Mouse (Mus musculus) left cerebral cortex, postnatal 4 days (tissue): ENCODE results near the gene Itpripl1. TPM values are rescaled to one million over a fixed set of nuclear protein-coding genes. Genes with fewer than 3 reads are reported as not detected.
"Not testable (repeated sequence)": the region's sequence is repeated elsewhere in the genome, so short reads cannot be mapped to it uniquely, and the experiment has no call there.

Experiments used
- DNase-seq: peaks from one replicate; pipeline ENCODE4 v3.0.0-alpha.2; 2022
- intact Hi-C: fragments of 180-260 bp; cut with DNase I; formaldehyde crosslinking; loops from one replicate; pipeline ENCODE4 v1.15.1; 2025
- total RNA-seq, 2 experiments: library from RNA; stranded (reverse); gene quantifications; 2 replicates each; pipeline ENCODE4 v1.2.3; 2021

The Itpripl1 gene
- total RNA-seq = 10 to 100 TPM; 16.4 to 18.2 TPM

GRCm38 (mm10) chr2:127143158-127144063 lies at the start of gene Itpripl1:
TSS of gene Itpripl1 (minus strand) at chr2:127143442.
- peak; percentile 48 for DNase-seq
- intact Hi-C loops = no loop called here

GRCm38 (mm10) chr2:127189574-127189973 lies 46.3 kb upstream of the Itpripl1 start:
- no peak for DNase-seq
- intact Hi-C loops = no loop called here

GRCm38 (mm10) chr2:127182598-127183381 lies 39.5 kb upstream of the Itpripl1 start:
- intact Hi-C loops = no loop called here

GRCm38 (mm10) chr2:127166261-127166660 lies 23.0 kb upstream of the Itpripl1 start:
- not testable (repeated sequence) for DNase-seq

More at GRCm38 (mm10) chr2:127182598-127183381, 39.5 kb upstream of the Itpripl1 start:
- DNase-seq = peak; percentile 75

GRCm38 (mm10) chr2:127165675-127166074 lies 22.4 kb upstream of the Itpripl1 start:
- no peak for DNase-seq

More at GRCm38 (mm10) chr2:127166261-127166660, 23.0 kb upstream of the Itpripl1 start:
- intact Hi-C loops = loop anchor here (2.0 kb wide), 1 partner anchor 35 kb away; no protein-coding TSS in a partner anchor

GRCm38 (mm10) chr2:127145699-127146098 lies 2.5 kb upstream of the Itpripl1 start:
- no peak for DNase-seq
- intact Hi-C loops = no loop called here

More at GRCm38 (mm10) chr2:127165675-127166074, 22.4 kb upstream of the Itpripl1 start:
- intact Hi-C loops = loop anchor here (2.0 kb wide), 1 partner anchor 35 kb away; no protein-coding TSS in a partner anchor

- intact Hi-C loops = no loop called here
- no peak for DNase-seq
Observed at GRCm38 (mm10) chr2:127142577-127143157, 575 bp downstream of the Itpripl1 start.

- DNase-seq = no peak
- intact Hi-C loops = no loop called here
Observed at GRCm38 (mm10) chr2:127142031-127142430, 1.2 kb downstream of the Itpripl1 start.

- intact Hi-C loops = no loop called here
- DNase-seq = no peak
Observed at GRCm38 (mm10) chr2:127140011-127140410, 3.2 kb downstream of the Itpripl1 start.

- intact Hi-C loops = no loop called here
- no peak for DNase-seq
Observed at GRCm38 (mm10) chr2:127139605-127140004, 3.6 kb downstream of the Itpripl1 start.

GRCm38 (mm10) chr2:127139094-127139493 lies 4.1 kb downstream of the Itpripl1 start:
- no peak for DNase-seq
- intact Hi-C loops = no loop called here

GRCm38 (mm10) chr2:127138449-127138848 lies 4.8 kb downstream of the Itpripl1 start:
- intact Hi-C loops = no loop called here
- no peak for DNase-seq

GRCm38 (mm10) chr2:127137838-127138420 lies 5.3 kb downstream of the Itpripl1 start:
- no peak for DNase-seq
- intact Hi-C loops = no loop called here

- intact Hi-C loops = no loop called here
- peak; percentile 59 for DNase-seq
Observed at GRCm38 (mm10) chr2:127136979-127137378, 6.3 kb downstream of the Itpripl1 start.

GRCm38 (mm10) chr2:127135255-127135654 lies 8.0 kb downstream of the Itpripl1 start:
- DNase-seq = not testable (repeated sequence)

GRCm38 (mm10) chr2:127133621-127134461 lies 9.4 kb downstream of the Itpripl1 start, which contains the start of gene Ncaph:
TSS of gene Ncaph (minus strand) at chr2:127133954.
- intact Hi-C loops = no loop called here

More at GRCm38 (mm10) chr2:127135255-127135654, 8.0 kb downstream of the Itpripl1 start:
- intact Hi-C loops = not testable (repeated sequence)

GRCm38 (mm10) chr2:127131353-127131752 lies 11.9 kb downstream of the Itpripl1 start:
- intact Hi-C loops = no loop called here
- no peak for DNase-seq

More at GRCm38 (mm10) chr2:127133621-127134461, 9.4 kb downstream of the Itpripl1 start, which contains the start of gene Ncaph:
- peak; percentile 93 for DNase-seq

- intact Hi-C loops = no loop called here
- no peak for DNase-seq
Observed at GRCm38 (mm10) chr2:127128926-127129325, 14.3 kb downstream of the Itpripl1 start.

GRCm38 (mm10) chr2:127121591-127122235 lies 21.5 kb downstream of the Itpripl1 start:
- peak; percentile 11 for DNase-seq
- intact Hi-C loops = no loop called here
